ENCODE assay signal across 8 mouse cellular contexts in the genomic region with DNA sequence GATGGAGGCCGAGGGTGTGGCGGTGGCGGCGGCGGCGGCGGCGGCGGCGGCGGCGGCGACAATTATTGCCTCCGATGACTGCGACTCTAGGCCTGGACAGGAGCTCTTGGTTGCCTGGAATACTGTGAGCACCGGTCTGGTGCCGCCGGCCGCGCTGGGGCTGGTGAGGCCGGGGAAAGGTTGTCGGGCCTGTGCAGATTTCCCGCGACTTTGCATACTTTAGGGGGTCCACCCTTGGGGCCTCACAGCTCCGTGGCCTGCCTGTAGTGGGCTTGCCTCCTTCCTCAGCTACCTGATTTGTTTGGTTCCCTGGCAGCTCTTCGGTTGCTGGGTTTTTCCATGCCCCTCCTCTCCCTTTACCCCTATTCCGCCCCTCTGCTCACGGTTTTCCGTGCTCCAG. TPM values are rescaled to one million over a fixed set of nuclear protein-coding genes. Genes with fewer than 3 reads are reported as not detected.
DNase-seq lines count a peak whose midpoint lies in the region; ATAC-seq and TF ChIP-seq lines count a peak whose summit lies in the region.

No protein-coding gene starts in this region.

- H3K4me3 ChIP-seq in spleen, adult 2 months (ENCODE audit: extremely low read depth, insufficient read depth, insufficient read length) = peak overlapping the region; percentile 78
- peak overlapping the region; percentile 88 for H3K4me3 ChIP-seq in limb, embryonic 14.5 days (replicated peaks; ENCODE audit: low read length)
- H3K4me3 ChIP-seq in stomach, embryonic 16.5 days (replicated peaks; ENCODE audit: low read length) = peak overlapping the region; percentile 93

- H3K36me3 ChIP-seq in spleen, adult 2 months (ENCODE audit: control insufficient read depth, insufficient read depth, low read length) = peaks cover 16% of the 10 kb centered on the region
- H3K36me3 ChIP-seq in limb, embryonic 14.5 days (ENCODE audit: control insufficient read depth, insufficient read depth, low read length) = peaks cover 68% of the 10 kb centered on the region
- peaks cover 31% of the 10 kb centered on the region for H3K36me3 ChIP-seq in stomach, embryonic 16.5 days (ENCODE audit: control insufficient read depth, insufficient read depth, low read length)

- WGBS in spleen, adult 2 months = under 1% methylated on average over 29 of the region's 29 CpGs
- WGBS in limb, embryonic 14.5 days = 0% methylated on average over 18 of the region's 29 CpGs
- under 1% methylated on average over 29 of the region's 29 CpGs for WGBS in stomach, embryonic 16.5 days

- ATAC-seq in cerebellum, adult (ENCODE audit: insufficient number of reproducible peaks, low FRiP score, low TSS enrichment) = peak; percentile 19; the same call in 1 of the 2 replicates
- peak; percentile 50 for ATAC-seq in limb, embryonic 14.5 days (ENCODE audit: low FRiP score, low read depth)
- peak; percentile 37; the same call in 1 of the 2 replicates for ATAC-seq in stomach, embryonic 16.5 days (ENCODE audit: insufficient read depth, low FRiP score)

- H3K27ac ChIP-seq in spleen, adult 2 months (ENCODE audit: insufficient read depth, low read length) = peak overlapping the region; percentile 3; the same call in 1 of the 2 replicates
- H3K27ac ChIP-seq in limb, embryonic 14.5 days (replicated peaks; ENCODE audit: low read depth, low read length) = peak overlapping the region; percentile 58; the same call in 1 of the 2 replicates
- peak overlapping the region; percentile 68 for H3K27ac ChIP-seq in stomach, embryonic 16.5 days (ENCODE audit: low read length)

- DNase-seq in cerebellum, postnatal 36 days = no peak
- no peak for DNase-seq in spleen, adult 2 months (ENCODE audit: low read depth in 1 of 2, low spot score in 2 of 2)
- DNase-seq in spleen, adult 18-20 months = no peak
- no peak for DNase-seq in limb, embryonic 14.5 days (ENCODE audit: low spot score)
- no peak for DNase-seq in frontal cortex, postnatal 25 days (ENCODE audit: low spot score in 2 of 2)
- DNase-seq in urinary bladder, postnatal 25 days (ENCODE audit: low spot score) = no peak

- peak overlapping the region; percentile 84 for H3K9ac ChIP-seq in limb, embryonic 14.5 days (ENCODE audit: low read depth, low read length, severe bottlenecking)
- H3K9ac ChIP-seq in stomach, embryonic 16.5 days (ENCODE audit: low read length) = peak overlapping the region; percentile 94

- no peak for TF ChIP-seq CTCF in spleen, adult 2 months (IDR thresholded peaks at IDR 0.05; ENCODE audit: extremely low read depth, insufficient read depth, insufficient read length, insufficient replicate concordance)

- no peaks in the 10 kb centered on the region for H3K9me3 ChIP-seq in limb, embryonic 14.5 days (ENCODE audit: control insufficient read depth, low read length)
- H3K9me3 ChIP-seq in stomach, embryonic 16.5 days (replicated peaks; ENCODE audit: control insufficient read depth, low read length) = no peaks in the 10 kb centered on the region

- peaks cover 3% of the 10 kb centered on the region; the same call in 1 of the 2 replicates for H3K4me1 ChIP-seq in spleen, adult 2 months (ENCODE audit: control insufficient read depth, insufficient read depth, insufficient read length)
- peaks cover 14% of the 10 kb centered on the region for H3K4me1 ChIP-seq in limb, embryonic 14.5 days (ENCODE audit: control insufficient read depth, insufficient read depth, low read length)
- H3K4me1 ChIP-seq in stomach, embryonic 16.5 days (ENCODE audit: control insufficient read depth, insufficient read depth, low read length) = peaks cover 28% of the 10 kb centered on the region

- H3K4me2 ChIP-seq in limb, embryonic 14.5 days (replicated peaks; ENCODE audit: low read depth, low read length, severe bottlenecking) = peak overlapping the region; percentile 87
- H3K4me2 ChIP-seq in stomach, embryonic 16.5 days (ENCODE audit: low read depth, low read length) = peak overlapping the region; percentile 94

- no peaks in the 10 kb centered on the region for H3K27me3 ChIP-seq in spleen, adult 2 months (ENCODE audit: control insufficient read depth, insufficient read depth, low read length)
- no peaks in the 10 kb centered on the region for H3K27me3 ChIP-seq in limb, embryonic 14.5 days (ENCODE audit: control insufficient read depth, insufficient read depth, low read length)
- no peaks in the 10 kb centered on the region for H3K27me3 ChIP-seq in stomach, embryonic 16.5 days (ENCODE audit: control insufficient read depth, insufficient read depth, low read length)

- TF ChIP-seq POLR2A in spleen, adult 2 months (IDR thresholded peaks at IDR 0.05; ENCODE audit: low read depth, low read length) = no peak
- no peak for TF ChIP-seq POLR2A in limb, embryonic 14.5 days (IDR thresholded peaks at IDR 0.05; ENCODE audit: borderline replicate concordance, extremely low read depth, insufficient read depth, insufficient read length)

RNA-seq across cellular contexts. Expression of a gene that starts 0.2 kb away (rescaled TPM):
- 55.7 and 68.8 TPM in 2 replicates for polyA plus RNA-seq in spleen, adult 2 months (2012; rRNA removed)
- polyA plus RNA-seq in limb, embryonic 14.5 days (2012; rRNA removed) = 121 and 165 TPM in 2 replicates
- polyA plus RNA-seq in limb, embryonic 14.5 days (2014; fragmentation: Nextera tagmentation; extraction: Ambion mirVana) = 117 and 126 TPM in 2 replicates
- polyA plus RNA-seq in stomach, embryonic 16.5 days (2015; fragmentation: Nextera tagmentation; extraction: Ambion mirVana) = 123 and 134 TPM in 2 replicates

RNA-seq across cellular contexts. Expression of a gene that starts 0.3 kb away (rescaled TPM):
- polyA plus RNA-seq in spleen, adult 2 months (2012; rRNA removed) = 45.5 and 67.8 TPM in 2 replicates
- polyA plus RNA-seq in limb, embryonic 14.5 days (2012; rRNA removed) = 124 and 135 TPM in 2 replicates
- 254 and 267 TPM in 2 replicates for polyA plus RNA-seq in limb, embryonic 14.5 days (2014; fragmentation: Nextera tagmentation; extraction: Ambion mirVana)
- polyA plus RNA-seq in stomach, embryonic 16.5 days (2015; fragmentation: Nextera tagmentation; extraction: Ambion mirVana) = 199 TPM in 2 replicates

RNA-seq across cellular contexts. Expression of a gene that starts 10.1 kb away (rescaled TPM):
- polyA plus RNA-seq in spleen, adult 2 months (2012; rRNA removed) = 17.1 and 23.5 TPM in 2 replicates
- 4.9 and 6.0 TPM in 2 replicates for polyA plus RNA-seq in limb, embryonic 14.5 days (2012; rRNA removed)
- 6.1 and 6.8 TPM in 2 replicates for polyA plus RNA-seq in limb, embryonic 14.5 days (2014; fragmentation: Nextera tagmentation; extraction: Ambion mirVana)
- polyA plus RNA-seq in stomach, embryonic 16.5 days (2015; fragmentation: Nextera tagmentation; extraction: Ambion mirVana) = 17.9 and 19.0 TPM in 2 replicates

RNA-seq across cellular contexts. Expression of a gene that starts 15.4 kb away (rescaled TPM):
- not detected in 2 replicates for polyA plus RNA-seq in spleen, adult 2 months (2012; rRNA removed)
- polyA plus RNA-seq in limb, embryonic 14.5 days (2012; rRNA removed) = not detected in 2 replicates
- polyA plus RNA-seq in limb, embryonic 14.5 days (2014; fragmentation: Nextera tagmentation; extraction: Ambion mirVana) = not detected in 2 replicates
- polyA plus RNA-seq in stomach, embryonic 16.5 days (2015; fragmentation: Nextera tagmentation; extraction: Ambion mirVana) = not detected in 2 replicates

RNA-seq across cellular contexts. Expression of a gene that starts 17.2 kb away (rescaled TPM):
- 0.28 and 0.77 TPM in 2 replicates for polyA plus RNA-seq in spleen, adult 2 months (2012; rRNA removed)
- 0.09 TPM in 1 of 2 replicates, not detected in the other for polyA plus RNA-seq in limb, embryonic 14.5 days (2012; rRNA removed)
- polyA plus RNA-seq in limb, embryonic 14.5 days (2014; fragmentation: Nextera tagmentation; extraction: Ambion mirVana) = 0.15 TPM in 1 of 2 replicates, not detected in the other
- 14.3 and 20.3 TPM in 2 replicates for polyA plus RNA-seq in stomach, embryonic 16.5 days (2015; fragmentation: Nextera tagmentation; extraction: Ambion mirVana)

Comparison
In these comparisons a context has a peak if more than half of its experiments do, and no peak if none do; other contexts are left out.
1. H3K27ac ChIP-seq: peak in every context shown above with its lines; median percentile 68 in stomach, embryonic 16.5 days; 58 in limb, embryonic 14.5 days; 3 in spleen, adult 2 months.